Mouse (Mus musculus): ENCODE results near the gene 9230112D13Rik. TPM values are rescaled to one million over a fixed set of nuclear protein-coding genes. Genes with fewer than 3 reads are reported as not detected.
A peak's percentile ranks its signal among the peaks of the same experiment; 100 is the strongest.

Gene 9230112D13Rik
- polyA plus RNA-seq (2015; fragmentation: Nextera tagmentation; extraction: Ambion mirVana), result not detected in 2 replicates

DNA sequence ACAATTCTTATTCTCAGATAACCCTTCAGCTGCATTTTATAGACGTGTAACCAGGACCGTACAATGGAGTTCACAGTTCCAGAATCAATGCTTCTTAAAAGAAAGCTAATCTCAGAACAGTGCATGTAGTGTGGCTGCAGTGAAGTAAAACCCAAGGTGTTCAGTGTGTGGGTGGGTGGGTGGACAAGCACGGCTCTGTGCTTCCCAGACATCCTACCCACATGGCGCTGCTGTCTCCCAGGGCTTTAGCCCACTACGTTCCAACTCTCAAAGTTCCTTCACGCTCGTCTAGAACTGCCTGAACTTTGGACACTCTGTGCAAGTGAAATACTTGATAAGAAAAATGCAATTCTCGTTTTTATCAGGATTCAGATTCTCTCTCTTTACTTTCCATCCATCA lies at the start of gene 9230112D13Rik:
Gene 9230112D13Rik, minus strand, starts transcription at position 101 of the 400 bp plus-strand sequence.
- DNase-seq (no peak), ATAC-seq (no peak)
- Histone ChIP-seq H3K4me3 (ENCODE audit: low read depth, low read length) (no peak within 1 kb of the TSS), H3K4me1 (ENCODE audit: insufficient read depth) (no peaks in the 10 kb centered on the region), H3K9me3 (ENCODE audit: low read length) (no peaks in the 10 kb centered on the region), H3K36me3 (replicated peaks; ENCODE audit: insufficient read depth, low read length) (no peaks in the 10 kb centered on the region), H3K9ac (replicated peaks) (no peak within 1 kb of the TSS), H3K4me2 (ENCODE audit: low read depth, low read length) (no peak within 1 kb of the TSS), H3K27me3 (ENCODE audit: insufficient read depth, low read length) (no peaks in the 10 kb centered on the region), H3K27ac (ENCODE audit: low read depth) (no peak within 1 kb of the TSS)
- TF ChIP-seq EP300 (IDR thresholded peaks at IDR 0.05; ENCODE audit: low read depth) (no peak), CTCF (IDR thresholded peaks at IDR 0.05; ENCODE audit: low read depth) (no peak)
- 62% methylated on average over 8 of the region's 8 CpGs for WGBS (ENCODE audit: insufficient replicate concordance)

GRCm38 (mm10) chr14:34571610-34572387 lies 49.2 kb upstream of the 9230112D13Rik start:
- ATAC-seq (no peak), DNase-seq (no peak)
- TF ChIP-seq EP300 (IDR thresholded peaks at IDR 0.05; ENCODE audit: low read depth) (no peak), CTCF (IDR thresholded peaks at IDR 0.05; ENCODE audit: low read depth) (no peak)
- 76% methylated on average over 17 of the region's 17 CpGs for WGBS (ENCODE audit: insufficient replicate concordance)
- H3K9ac ChIP-seq (replicated peaks), result no peak overlapping the region
- no peak overlapping the region for H3K4me2 ChIP-seq (ENCODE audit: low read depth, low read length)
- no peaks in the 10 kb centered on the region for H3K9me3 ChIP-seq (ENCODE audit: low read length)
- H3K27me3 ChIP-seq (ENCODE audit: insufficient read depth, low read length), result no peaks in the 10 kb centered on the region
- H3K36me3 ChIP-seq (replicated peaks; ENCODE audit: insufficient read depth, low read length), result no peaks in the 10 kb centered on the region
- no peaks in the 10 kb centered on the region for H3K4me1 ChIP-seq (ENCODE audit: insufficient read depth)
- no peak overlapping the region for H3K27ac ChIP-seq (ENCODE audit: low read depth)
- no peak overlapping the region for H3K4me3 ChIP-seq (ENCODE audit: low read depth, low read length)

GRCm38 (mm10) chr14:34570903-34571302 lies 48.3 kb upstream of the 9230112D13Rik start:
- Histone ChIP-seq H3K4me3 (ENCODE audit: low read depth, low read length) (no peak overlapping the region), H3K9me3 (ENCODE audit: low read length) (no peaks in the 10 kb centered on the region), H3K27ac (ENCODE audit: low read depth) (no peak overlapping the region), H3K27me3 (ENCODE audit: insufficient read depth, low read length) (no peaks in the 10 kb centered on the region), H3K9ac (replicated peaks) (no peak overlapping the region), H3K4me2 (ENCODE audit: low read depth, low read length) (no peak overlapping the region), H3K4me1 (ENCODE audit: insufficient read depth) (no peaks in the 10 kb centered on the region), H3K36me3 (replicated peaks; ENCODE audit: insufficient read depth, low read length) (no peaks in the 10 kb centered on the region)
- TF ChIP-seq EP300 (IDR thresholded peaks at IDR 0.05; ENCODE audit: low read depth) (no peak), CTCF (IDR thresholded peaks at IDR 0.05; ENCODE audit: low read depth) (no peak)
- WGBS (ENCODE audit: insufficient replicate concordance), result 77% methylated on average over 4 of the region's 4 CpGs
- ATAC-seq, result no peak
- no peak for DNase-seq

DNA sequence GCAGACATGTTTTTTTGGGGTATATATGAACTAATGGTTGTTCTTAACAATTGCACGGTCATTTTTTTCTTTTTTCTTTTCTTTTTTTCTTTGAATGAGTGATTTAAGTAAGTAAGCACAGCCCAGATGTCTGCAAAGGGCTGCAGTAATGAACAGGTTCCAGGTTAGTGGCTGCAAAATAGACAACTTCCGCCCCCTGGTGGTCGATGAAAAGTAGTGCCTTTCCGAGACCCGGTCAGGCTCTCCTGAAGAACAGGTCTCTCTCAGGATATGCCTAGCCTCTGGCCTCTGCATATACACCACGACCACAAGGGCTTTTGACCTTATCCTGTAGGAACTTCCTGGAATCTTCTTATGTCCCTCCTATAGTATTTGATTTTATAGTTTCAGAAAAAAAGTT lies 47.7 kb upstream of the 9230112D13Rik start:
- Histone ChIP-seq H3K27me3 (ENCODE audit: insufficient read depth, low read length) (no peaks in the 10 kb centered on the region), H3K9ac (replicated peaks) (no peak overlapping the region), H3K27ac (ENCODE audit: low read depth) (no peak overlapping the region), H3K4me3 (ENCODE audit: low read depth, low read length) (no peak overlapping the region), H3K36me3 (replicated peaks; ENCODE audit: insufficient read depth, low read length) (no peaks in the 10 kb centered on the region), H3K4me1 (ENCODE audit: insufficient read depth) (no peaks in the 10 kb centered on the region), H3K4me2 (ENCODE audit: low read depth, low read length) (no peak overlapping the region), H3K9me3 (ENCODE audit: low read length) (no peaks in the 10 kb centered on the region)
- WGBS (ENCODE audit: insufficient replicate concordance), result 1% methylated on average over 6 of the region's 6 CpGs
- ATAC-seq, result peak; percentile 48; the same call in 1 of the 2 replicates
- peak; percentile 82 for DNase-seq
- TF ChIP-seq EP300 (IDR thresholded peaks at IDR 0.05; ENCODE audit: low read depth) (no peak), CTCF (IDR thresholded peaks at IDR 0.05; ENCODE audit: low read depth) (peak; percentile 82)

GRCm38 (mm10) chr14:34569534-34570194 lies 47.1 kb upstream of the 9230112D13Rik start:
- no peak overlapping the region for H3K27ac ChIP-seq (ENCODE audit: low read depth)
- H3K9ac ChIP-seq (replicated peaks), result no peak overlapping the region
- no peaks in the 10 kb centered on the region for H3K27me3 ChIP-seq (ENCODE audit: insufficient read depth, low read length)
- H3K4me2 ChIP-seq (ENCODE audit: low read depth, low read length), result peak overlapping the region; percentile 45
- no peak for DNase-seq
- 32% methylated on average over 27 of the region's 27 CpGs for WGBS (ENCODE audit: insufficient replicate concordance)
- TF ChIP-seq EP300 (IDR thresholded peaks at IDR 0.05; ENCODE audit: low read depth) (no peak), CTCF (IDR thresholded peaks at IDR 0.05; ENCODE audit: low read depth) (no peak)
- H3K9me3 ChIP-seq (ENCODE audit: low read length), result no peaks in the 10 kb centered on the region
- no peak for ATAC-seq
- H3K4me3 ChIP-seq (ENCODE audit: low read depth, low read length), result no peak overlapping the region
- H3K36me3 ChIP-seq (replicated peaks; ENCODE audit: insufficient read depth, low read length), result no peaks in the 10 kb centered on the region
- no peaks in the 10 kb centered on the region for H3K4me1 ChIP-seq (ENCODE audit: insufficient read depth)

- DNase-seq (no peak), ATAC-seq (no peak)
- TF ChIP-seq CTCF (IDR thresholded peaks at IDR 0.05; ENCODE audit: low read depth) (no peak), EP300 (IDR thresholded peaks at IDR 0.05; ENCODE audit: low read depth) (no peak)
- Histone ChIP-seq H3K36me3 (replicated peaks; ENCODE audit: insufficient read depth, low read length) (no peaks in the 10 kb centered on the region), H3K4me2 (ENCODE audit: low read depth, low read length) (no peak overlapping the region), H3K4me3 (ENCODE audit: low read depth, low read length) (no peak overlapping the region), H3K27ac (ENCODE audit: low read depth) (no peak overlapping the region), H3K9me3 (ENCODE audit: low read length) (no peaks in the 10 kb centered on the region), H3K9ac (replicated peaks) (no peak overlapping the region), H3K4me1 (ENCODE audit: insufficient read depth) (no peaks in the 10 kb centered on the region), H3K27me3 (ENCODE audit: insufficient read depth, low read length) (no peaks in the 10 kb centered on the region)
- 67% methylated on average over 4 of the region's 4 CpGs for WGBS (ENCODE audit: insufficient replicate concordance)
Measured at GRCm38 (mm10) chr14:34568626-34569025, 46.0 kb upstream of the 9230112D13Rik start.
